Mouse (Mus musculus) thymus, postnatal 0 days (tissue): ENCODE data around the gene Lrrc57. TPM values are rescaled to one million over a fixed set of nuclear protein-coding genes. Genes with fewer than 3 reads are reported as not detected.

Experiments used
- polyA plus RNA-seq: library from polyadenylated mRNA; unstranded; fragments of >200 nt; fragmentation: Nextera tagmentation; extraction: Ambion mirVana; gene quantifications from 2 replicates; pipeline ENCODE4 v1.2.1, GENCODE M21; 2015

Gene Lrrc57
- polyA plus RNA-seq, 1 experiment from 2014 or later, result 25.2 TPM

Other genes starting within 250 kb of the Lrrc57 start
- 24.1 and 31.9 TPM in 2 replicates for gene Ganc, start 205.6 kb downstream of the Lrrc57 start, polyA plus RNA-seq
- gene Tmem87a, start 205.4 kb downstream of the Lrrc57 start, polyA plus RNA-seq, result 21.7 and 26.1 TPM in 2 replicates
- 90.9 and 99.1 TPM in 2 replicates for gene Capn3, start 153.5 kb downstream of the Lrrc57 start, polyA plus RNA-seq
- 50.0 and 59.5 TPM in 2 replicates for gene Zfp106, start 45.7 kb downstream of the Lrrc57 start, polyA plus RNA-seq
- gene Snap23, start 41.8 kb downstream of the Lrrc57 start, polyA plus RNA-seq, result 33.9 and 40.6 TPM in 2 replicates
- 20.5 and 25.8 TPM in 2 replicates for gene Haus2, start 137 bp downstream of the Lrrc57 start, polyA plus RNA-seq
- 1.5 and 2.3 TPM in 2 replicates for gene Stard9, start 19.6 kb upstream of the Lrrc57 start, polyA plus RNA-seq
- gene Cdan1, start 240.6 kb upstream of the Lrrc57 start, polyA plus RNA-seq, result 8.2 and 8.7 TPM in 2 replicates
- gene Ttbk2, start 241.1 kb upstream of the Lrrc57 start, polyA plus RNA-seq, result 2.7 and 3.7 TPM in 2 replicates